Mouse (Mus musculus) cortical plate, adult 2 months (tissue): ENCODE results near the gene Cdc42bpb.

Experiments used
- CTCF ChIP-seq: fragments of 200-500 bp; IDR thresholded peaks from 2 replicates; pipeline ENCODE4 v1.5.1; 2011; ENCODE audit warnings: mild to moderate bottlenecking, control low read depth, low read length; ENCODE audit not compliant: insufficient read depth; ENCODE audit errors: extremely low read depth
- POLR2A ChIP-seq: fragments of 200-500 bp; IDR thresholded peaks from 2 replicates; pipeline ENCODE4 v1.6.1; 2011; ENCODE audit warnings: mild to moderate bottlenecking, low read length, control low read depth; ENCODE audit not compliant: insufficient read depth; ENCODE audit errors: extremely low read depth

DNA sequence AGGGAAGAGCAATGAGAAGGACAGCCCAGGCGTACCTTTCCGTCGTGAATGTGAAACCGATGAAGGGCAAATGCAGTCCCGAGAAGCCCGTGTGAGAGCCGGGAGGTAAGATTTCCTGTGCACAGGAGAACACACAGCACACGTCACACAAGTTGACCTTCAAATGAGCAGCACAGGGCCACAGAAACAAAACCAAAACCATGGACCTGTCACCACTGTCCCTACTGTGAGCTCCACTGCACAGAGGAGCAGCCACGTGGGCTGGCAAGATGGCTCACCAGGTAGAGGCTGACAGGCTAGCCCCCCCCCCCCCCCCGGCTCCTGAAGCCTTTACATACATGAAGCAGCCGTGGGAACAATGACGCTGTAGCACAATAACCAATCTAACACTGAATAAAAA, 52.6 kb downstream of the Cdc42bpb start:
- TF ChIP-seq CTCF: no peak
- no peak for TF ChIP-seq POLR2A
